ENCODE assay signal across 9 mouse cellular contexts in genomic region chr4:107349311-107350008, GRCm38 (mm10). TPM values are rescaled to one million over a fixed set of nuclear protein-coding genes. Genes with fewer than 3 reads are reported as not detected.
DNase-seq lines count a peak whose midpoint lies in the region; ATAC-seq and TF ChIP-seq lines count a peak whose summit lies in the region.
"Had no signal": no experiment of that assay in that cellular context is flagged by ENCODE, and none has a peak within 500 bp of the region (broad histone marks: within the 10 kb centered on the region; RNA-seq: fewer than 3 reads in every experiment).

No protein-coding gene starts in this region.

- no peak for TF ChIP-seq POLR2A in embryonic fibroblast, embryonic 13.5 days (IDR thresholded peaks at IDR 0.05; ENCODE audit: low read depth, low read length)

- peak; percentile 36; the same call in 1 of the 2 replicates for ATAC-seq in neutrophil, adult 5-6 weeks (ENCODE audit: extremely low read depth, insufficient number of reproducible peaks, low FRiP score, poor library complexity, severe bottlenecking)

- peak; percentile 4 to 21 for DNase-seq in heart, adult 18-20 months
- no peak for DNase-seq in heart, adult 11 months
- DNase-seq in Muller cell, postnatal 12 days (ENCODE audit: inconsistent ontology term), result peak; percentile 27
- DNase-seq in kidney, postnatal 14 days, result peak; percentile 52
- peak; percentile 18 to 37 for DNase-seq in lung, adult 18-20 months
- DNase-seq in urinary bladder, postnatal 36 days (ENCODE audit: low spot score in 2 of 2), result no peak

- no peak overlapping the region for H3K4me3 ChIP-seq in embryonic fibroblast, embryonic 13.5 days (ENCODE audit: insufficient read depth, low read length)
- H3K4me3 ChIP-seq: limb, embryonic 15.5 days had no signal

- H3K27ac ChIP-seq in embryonic fibroblast, embryonic 13.5 days (ENCODE audit: insufficient read depth, low read length), result no peak overlapping the region

- TF ChIP-seq CTCF in embryonic fibroblast, embryonic 13.5 days (IDR thresholded peaks at IDR 0.05; ENCODE audit: borderline replicate concordance, insufficient read depth, low read length), result peak; percentile 25; the same call in 1 of the 2 replicates

- H3K4me1 ChIP-seq in embryonic fibroblast, embryonic 13.5 days (ENCODE audit: control insufficient read depth, insufficient read depth, low read length), result no peaks in the 10 kb centered on the region

RNA-seq across cellular contexts. Expression of gene Ndc1, which starts 18.1 kb away (rescaled TPM):
- total RNA-seq in heart, adult 18-20 months (2021), result 10 to 100 TPM; 10.5 to 12.6 TPM
- 40.6 and 53.2 TPM in 2 replicates for polyA plus RNA-seq in embryonic fibroblast, embryonic 13.5 days (2011; ENCODE audit: insufficient read length, low read depth, missing spikeins)
- total RNA-seq in neutrophil, adult 5-6 weeks (2017), result 4.8 and 6.1 TPM in 2 replicates

RNA-seq across cellular contexts. Expression of gene Yipf1, which starts 35.3 kb away (rescaled TPM):
- total RNA-seq in heart, adult 18-20 months (2021), result 10 to 100 TPM; 17.3 to 18.6 TPM
- polyA plus RNA-seq in embryonic fibroblast, embryonic 13.5 days (2011; ENCODE audit: insufficient read length, low read depth, missing spikeins), result 58.4 and 63.7 TPM in 2 replicates
- 49.5 and 59.7 TPM in 2 replicates for total RNA-seq in neutrophil, adult 5-6 weeks (2017)

RNA-seq across cellular contexts. Expression of gene Dio1, which starts 42.5 kb away (rescaled TPM):
- total RNA-seq in heart, adult 18-20 months (2021), result not detected
- polyA plus RNA-seq in embryonic fibroblast, embryonic 13.5 days (2011; ENCODE audit: insufficient read length, low read depth, missing spikeins), result not detected in 2 replicates
- not detected in 2 replicates for total RNA-seq in neutrophil, adult 5-6 weeks (2017)

Comparison
In these comparisons a context has a peak if more than half of its experiments do, and no peak if none do; other contexts are left out.
1. DNase-seq: peak in heart, adult 18-20 months (2 of 2), Muller cell, postnatal 12 days (single experiment), kidney, postnatal 14 days (single experiment) and lung, adult 18-20 months (2 of 2); none in heart, adult 11 months (single experiment) and urinary bladder, postnatal 36 days (0 of 2).